Mouse (Mus musculus): ENCODE data around the gene Bmp6.

GRCm38 (mm10) chr13:38344713-38345430 lies at the start of gene Bmp6:
- TF ChIP-seq POLR2A (IDR thresholded peaks at IDR 0.05; ENCODE audit: low read depth, low read length) (no peak), CTCF (IDR thresholded peaks at IDR 0.05; ENCODE audit: borderline replicate concordance, insufficient read depth, low read length) (no peak)
